Mouse (Mus musculus) lung, adult 2 months (tissue): ENCODE data around the gene Slc17a7. TPM values are rescaled to one million over a fixed set of nuclear protein-coding genes. Genes with fewer than 3 reads are reported as not detected.
"Not testable (repeated sequence)": the region's sequence is repeated elsewhere in the genome, so short reads cannot be mapped to it uniquely, and the experiment has no call there.

Experiments used
- DNase-seq: peaks from one replicate; pipeline ENCODE4 v3.0.0; 2022
- H3K4me1 ChIP-seq: fragments of 200-500 bp; 2 replicates; pipeline ENCODE4 v1.6.1; 2011; ENCODE audit warnings: low read length; ENCODE audit not compliant: control insufficient read depth, insufficient read depth
- H3K4me3 ChIP-seq: fragments of 200-500 bp; replicated peaks from 2 replicates; pipeline ENCODE3; 2011; ENCODE audit warnings: low read depth, mild to moderate bottlenecking, control low read depth, low read length; ENCODE audit errors: extremely low read depth
- CTCF ChIP-seq: fragments of 200-500 bp; IDR thresholded peaks from 2 replicates; pipeline ENCODE4 v1.5.1; 2011; ENCODE audit warnings: mild to moderate bottlenecking, low read length, control low read depth; ENCODE audit not compliant: insufficient read depth
- POLR2A ChIP-seq: fragments of 200-500 bp; IDR thresholded peaks from 2 replicates; pipeline ENCODE4 v1.6.1; 2011; ENCODE audit warnings: low read depth, mild to moderate bottlenecking, control low read depth, low read length, borderline replicate concordance; ENCODE audit errors: extremely low read depth
- WGBS: fragments of 180-500 bp; shearing (Covaris S2); methylation state at CpG from one replicate; pipeline ENCODE4 v1.1.7; 2018; 5-methylcytosine and 5-hydroxymethylcytosine counted together
- polyA plus RNA-seq: library from polyadenylated mRNA; depleted of rRNA; stranded (reverse); fragments of >200 nt; gene quantifications from 2 replicates; pipeline ENCODE4 v1.2.3, GENCODE M21; 2012

Gene Slc17a7
- polyA plus RNA-seq, 1 experiment, result 2.7 TPM

- 1% methylated on average over 59 of the region's 59 CpGs for WGBS
- peaks cover 13% of the 10 kb centered on the region; the same call in 1 of the 2 replicates for H3K4me1 ChIP-seq
- TF ChIP-seq CTCF (no peak), POLR2A (peak; percentile 82)
These were observed 39.3 kb upstream of the Slc17a7 start, which contains the start of gene Rps11 for GRCm38 (mm10) chr7:45124224-45125143. Rps11 (minus strand) TSS chr7:45124439.

GRCm38 (mm10) chr7:45125144-45125600, 38.6 kb upstream of the Slc17a7 start:
- no peak overlapping the region for H3K4me3 ChIP-seq
- peaks cover 17% of the 10 kb centered on the region for H3K4me1 ChIP-seq
- TF ChIP-seq CTCF (no peak), POLR2A (no peak)
- no peak for DNase-seq
- WGBS, result 44% methylated on average over 7 of the region's 7 CpGs

More at GRCm38 (mm10) chr7:45124224-45125143, 39.3 kb upstream of the Slc17a7 start, which contains the start of gene Rps11:
- DNase-seq, result peak; percentile 98
- H3K4me3 ChIP-seq, result peak within 1 kb of the TSS; percentile 98

- DNase-seq, H3K4me3 ChIP-seq: not testable (repeated sequence)
- peaks cover 17% of the 10 kb centered on the region for H3K4me1 ChIP-seq
- WGBS, result 76% methylated on average over 5 of the region's 5 CpGs
These were observed 38.1 kb upstream of the Slc17a7 start for GRCm38 (mm10) chr7:45125649-45126048.

GRCm38 (mm10) chr7:45126147-45126843, 37.5 kb upstream of the Slc17a7 start:
- H3K4me1 ChIP-seq, result peaks cover 17% of the 10 kb centered on the region
- DNase-seq, result no peak
- WGBS, result 70% methylated on average over 17 of the region's 17 CpGs
- no peak for TF ChIP-seq CTCF
- no peak for TF ChIP-seq POLR2A
- no peak overlapping the region for H3K4me3 ChIP-seq

- 0 out of 2 replicates have a peak, but pooled peaks have one; percentile 0 for TF ChIP-seq CTCF
- TF ChIP-seq POLR2A, result no peak
- no peak for DNase-seq
- H3K4me1 ChIP-seq, result peaks cover 11% of the 10 kb centered on the region
- WGBS, result 24% methylated on average over 21 of the region's 21 CpGs
- H3K4me3 ChIP-seq, result no peak overlapping the region
These were observed 36.7 kb upstream of the Slc17a7 start for GRCm38 (mm10) chr7:45126844-45127699.

- Histone ChIP-seq H3K4me3 (peak overlapping the region; percentile 93), H3K4me1 (peaks cover 10% of the 10 kb centered on the region)
- under 1% methylated on average over 6 of the region's 6 CpGs for WGBS
- DNase-seq, result no peak
- TF ChIP-seq POLR2A (no peak), CTCF (no peak)
These were observed 36.0 kb upstream of the Slc17a7 start for GRCm38 (mm10) chr7:45127700-45128224.

- TF ChIP-seq POLR2A, result peak; percentile 98
- TF ChIP-seq CTCF, result peak; percentile 77
- under 1% methylated on average over 48 of the region's 48 CpGs for WGBS
These were observed 35.0 kb upstream of the Slc17a7 start, which contains the start of gene Rpl13a for GRCm38 (mm10) chr7:45128624-45129246. Rpl13a (minus strand) TSS chr7:45128761.

GRCm38 (mm10) chr7:45129318-45129717, 34.4 kb upstream of the Slc17a7 start:
- Histone ChIP-seq H3K4me1 (peaks cover 10% of the 10 kb centered on the region), H3K4me3 (peak overlapping the region; percentile 67)
- WGBS, result 2% methylated on average over 17 of the region's 17 CpGs
- no peak for DNase-seq
- TF ChIP-seq POLR2A (no peak), CTCF (no peak)

More at GRCm38 (mm10) chr7:45128624-45129246, 35.0 kb upstream of the Slc17a7 start, which contains the start of gene Rpl13a:
- DNase-seq, result peak; percentile 97
- Histone ChIP-seq H3K4me1 (peaks cover 10% of the 10 kb centered on the region), H3K4me3 (peak within 1 kb of the TSS; percentile 93)
